Mouse (Mus musculus) ES-Bruce4 (cell line): ENCODE measurements around the gene Hdgfl3. TPM values are rescaled to one million over a fixed set of nuclear protein-coding genes. Genes with fewer than 3 reads are reported as not detected.

Source experiments
- H3K27ac ChIP-seq: 2 replicates; pipeline ENCODE4 v1.5.1; 2012; ENCODE audit warnings: low read length, inconsistent platforms; ENCODE audit not compliant: insufficient read depth
- H3K27me3 ChIP-seq: 2 replicates; pipeline ENCODE4 v1.6.1; 2012; ENCODE audit warnings: mild to moderate bottlenecking, low read length, inconsistent platforms; ENCODE audit not compliant: control insufficient read depth, poor library complexity, insufficient read depth, severe bottlenecking
- H3K36me3 ChIP-seq: 2 replicates; pipeline ENCODE4 v1.6.1; 2012; ENCODE audit warnings: inconsistent platforms, mild to moderate bottlenecking, low read length, moderate library complexity; ENCODE audit not compliant: control insufficient read depth, poor library complexity, insufficient read depth, severe bottlenecking
- H3K4me1 ChIP-seq: one replicate; pipeline ENCODE4 v1.8.1; 2011; ENCODE audit warnings: low read length; ENCODE audit not compliant: control insufficient read depth, insufficient read depth
- H3K4me3 ChIP-seq: 2 replicates; pipeline ENCODE4 v1.5.1; 2011; ENCODE audit warnings: low read depth, mild to moderate bottlenecking, low read length
- H3K9ac ChIP-seq: 2 replicates; pipeline ENCODE4 v1.6.1; 2012; ENCODE audit warnings: low read depth, mild to moderate bottlenecking, inconsistent platforms; ENCODE audit not compliant: poor library complexity, severe bottlenecking
- H3K9me3 ChIP-seq: replicated peaks from 2 replicates; pipeline ENCODE4 v1.6.1; 2012; ENCODE audit warnings: mild to moderate bottlenecking, low read length, inconsistent platforms; ENCODE audit not compliant: control insufficient read depth, poor library complexity, insufficient read depth, severe bottlenecking
- CTCF ChIP-seq: IDR thresholded peaks from one replicate; pipeline ENCODE4 v1.8.1; 2011; ENCODE audit warnings: low read depth, low read length
- EP300 ChIP-seq: IDR thresholded peaks from 2 replicates; pipeline ENCODE4 v1.6.1; 2011; ENCODE audit warnings: low read depth, low read length; ENCODE audit not compliant: insufficient read depth
- POLR2A ChIP-seq: IDR thresholded peaks from one replicate; pipeline ENCODE4 v1.8.1; 2011; ENCODE audit warnings: low read length; ENCODE audit not compliant: insufficient read depth
- polyA plus RNA-seq: library from polyadenylated mRNA; stranded (reverse); fragments of >200 nt; gene quantifications from 2 replicates; pipeline ENCODE4 v1.2.4, GENCODE M21; 2011; ENCODE audit warnings: low read depth; ENCODE audit not compliant: missing spikeins, insufficient read depth, insufficient read length

Hdgfl3 gene
- polyA plus RNA-seq, 1 experiment, result 8.3 TPM

GRCm38 (mm10) chr7:81872493-81873013 lies 61.7 kb downstream of the Hdgfl3 start:
- Histone ChIP-seq H3K4me3 (no peak overlapping the region), H3K4me1 (no peaks in the 10 kb centered on the region), H3K36me3 (no peaks in the 10 kb centered on the region), H3K9ac (no peak overlapping the region), H3K27me3 (no peaks in the 10 kb centered on the region), H3K27ac (no peak overlapping the region), H3K9me3 (no peaks in the 10 kb centered on the region)
- no peak for TF ChIP-seq POLR2A
- TF ChIP-seq CTCF, result no peak

GRCm38 (mm10) chr7:81868158-81868557 lies 66.1 kb downstream of the Hdgfl3 start:
- Histone ChIP-seq H3K27me3 (no peaks in the 10 kb centered on the region), H3K4me1 (peaks cover 4% of the 10 kb centered on the region), H3K9ac (no peak overlapping the region), H3K9me3 (no peaks in the 10 kb centered on the region), H3K36me3 (no peaks in the 10 kb centered on the region), H3K4me3 (no peak overlapping the region), H3K27ac (peak overlapping the region; percentile 45)
- TF ChIP-seq POLR2A (no peak), EP300 (0 out of 2 replicates have a peak, but pooled peaks have one; percentile 40), CTCF (peak; percentile 91)

- Histone ChIP-seq H3K9ac (no peak overlapping the region), H3K9me3 (no peaks in the 10 kb centered on the region), H3K27me3 (no peaks in the 10 kb centered on the region), H3K4me1 (peaks cover 4% of the 10 kb centered on the region), H3K36me3 (no peaks in the 10 kb centered on the region), H3K27ac (peak overlapping the region; percentile 32), H3K4me3 (no peak overlapping the region)
- TF ChIP-seq EP300 (peak; percentile 47; the same call in 1 of the 2 replicates), CTCF (no peak), POLR2A (no peak)
Measured at GRCm38 (mm10) chr7:81867231-81867930, 66.9 kb downstream of the Hdgfl3 start.

GRCm38 (mm10) chr7:81865937-81866336 lies 68.3 kb downstream of the Hdgfl3 start:
- TF ChIP-seq EP300 (no peak), CTCF (no peak), POLR2A (no peak)

GRCm38 (mm10) chr7:81864552-81864951 lies 69.7 kb downstream of the Hdgfl3 start:
- Histone ChIP-seq H3K36me3 (no peaks in the 10 kb centered on the region), H3K9me3 (no peaks in the 10 kb centered on the region), H3K9ac (no peak overlapping the region), H3K27ac (no peak overlapping the region), H3K4me3 (no peak overlapping the region), H3K4me1 (peaks cover 4% of the 10 kb centered on the region), H3K27me3 (peaks cover 3% of the 10 kb centered on the region; the same call in 1 of the 2 replicates)
- TF ChIP-seq EP300 (no peak), CTCF (no peak), POLR2A (no peak)

More at GRCm38 (mm10) chr7:81865937-81866336, 68.3 kb downstream of the Hdgfl3 start:
- H3K4me1 ChIP-seq, result peaks cover 4% of the 10 kb centered on the region
- no peaks in the 10 kb centered on the region for H3K27me3 ChIP-seq
- no peaks in the 10 kb centered on the region for H3K9me3 ChIP-seq
- H3K9ac ChIP-seq, result no peak overlapping the region
- H3K4me3 ChIP-seq, result no peak overlapping the region
- H3K27ac ChIP-seq, result no peak overlapping the region
- H3K36me3 ChIP-seq, result no peaks in the 10 kb centered on the region
